Mouse (Mus musculus): Measurements from ENCODE around the gene Pym1. TPM values are rescaled to one million over a fixed set of nuclear protein-coding genes. Genes with fewer than 3 reads are reported as not detected.
A peak's percentile ranks its signal among the peaks of the same experiment; 100 is the strongest.

The Pym1 gene
- polyA plus RNA-seq, 1 experiment from 2014 or later: 63.8 TPM

- Histone ChIP-seq H3K27ac (peak overlapping the region; percentile 97), H3K27me3 (ENCODE audit: poor library complexity, severe bottlenecking) (peaks cover 34% of the 10 kb centered on the region), H3K4me3 (peak overlapping the region; percentile 85), H3K4me1 (peaks cover 45% of the 10 kb centered on the region), H3K9me3 (no peaks in the 10 kb centered on the region), H3K36me3 (replicated peaks) (peaks cover 15% of the 10 kb centered on the region)
- DNase-seq (ENCODE audit: extremely low spot score, low spot score): peak; percentile 93
- under 1% methylated on average over 37 of the region's 37 CpGs for WGBS
Observed at GRCm38 (mm10) chr10:128748252-128748864, 669 bp downstream of the Pym1 start.

- H3K9me3 ChIP-seq: no peaks in the 10 kb centered on the region
- DNase-seq (ENCODE audit: extremely low spot score, low spot score): no peak
- H3K4me3 ChIP-seq: no peak overlapping the region
- H3K27ac ChIP-seq: no peak overlapping the region
- 0 out of 2 replicates have a peak, but pooled peaks cover 4% of the 10 kb centered on the region for H3K4me1 ChIP-seq
- no peaks in the 10 kb centered on the region for H3K27me3 ChIP-seq (ENCODE audit: poor library complexity, severe bottlenecking)
- peaks cover 12% of the 10 kb centered on the region for H3K36me3 ChIP-seq (replicated peaks)
- WGBS: 81% methylated on average over 2 of the region's 2 CpGs
Observed at GRCm38 (mm10) chr10:128772895-128773294, 25.2 kb downstream of the Pym1 start.

DNA sequence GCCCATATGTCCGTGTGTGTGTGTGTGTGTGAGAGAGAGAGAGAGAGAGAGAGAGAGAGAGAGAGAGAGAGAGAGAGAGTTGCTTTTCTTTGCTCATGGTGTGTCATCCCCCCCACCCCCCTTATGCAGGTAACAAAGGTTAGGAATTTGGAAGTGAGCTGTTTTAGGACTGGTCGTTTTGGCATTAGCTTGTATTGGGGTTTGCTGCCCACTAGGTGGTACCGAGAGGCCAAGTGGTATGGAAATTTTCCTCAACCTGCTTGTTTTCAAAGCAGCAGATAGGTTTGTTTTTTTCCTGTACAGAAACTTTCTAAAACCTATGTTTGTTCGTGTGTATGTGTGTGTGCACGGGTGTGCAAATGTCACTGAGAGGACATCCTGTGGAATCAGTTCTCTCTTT is 26.0 kb downstream of the Pym1 start:
- H3K9me3 ChIP-seq: no peaks in the 10 kb centered on the region
- H3K4me3 ChIP-seq: no peak overlapping the region
- H3K27ac ChIP-seq: no peak overlapping the region
- H3K36me3 ChIP-seq (replicated peaks): peaks cover 4% of the 10 kb centered on the region
- WGBS: 26% methylated on average over 5 of the region's 5 CpGs
- H3K27me3 ChIP-seq (ENCODE audit: poor library complexity, severe bottlenecking): no peaks in the 10 kb centered on the region
- peaks cover 5% of the 10 kb centered on the region; the same call in 1 of the 2 replicates for H3K4me1 ChIP-seq
- DNase-seq (ENCODE audit: extremely low spot score, low spot score): no peak

DNA sequence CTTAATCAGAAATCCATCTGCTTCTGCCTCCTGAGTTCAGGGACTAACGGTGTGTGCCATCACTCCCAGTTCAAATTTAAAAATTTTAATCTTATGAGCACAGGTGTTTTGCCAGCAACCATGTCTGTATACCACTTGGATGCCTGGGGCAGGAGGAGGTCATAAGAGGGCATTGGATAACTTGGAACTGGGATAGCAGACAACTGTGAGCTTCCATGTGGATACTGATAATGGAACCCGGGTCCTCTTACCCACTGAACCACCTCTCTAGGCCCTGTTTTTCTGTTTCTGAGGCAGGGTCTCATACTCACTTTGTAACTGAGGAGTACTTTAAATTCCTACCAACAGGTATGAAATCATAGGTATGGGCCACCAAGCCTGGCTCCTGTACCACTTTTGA is 30.8 kb downstream of the Pym1 start:
- 85% methylated on average over 2 of the region's 2 CpGs for WGBS

DNA sequence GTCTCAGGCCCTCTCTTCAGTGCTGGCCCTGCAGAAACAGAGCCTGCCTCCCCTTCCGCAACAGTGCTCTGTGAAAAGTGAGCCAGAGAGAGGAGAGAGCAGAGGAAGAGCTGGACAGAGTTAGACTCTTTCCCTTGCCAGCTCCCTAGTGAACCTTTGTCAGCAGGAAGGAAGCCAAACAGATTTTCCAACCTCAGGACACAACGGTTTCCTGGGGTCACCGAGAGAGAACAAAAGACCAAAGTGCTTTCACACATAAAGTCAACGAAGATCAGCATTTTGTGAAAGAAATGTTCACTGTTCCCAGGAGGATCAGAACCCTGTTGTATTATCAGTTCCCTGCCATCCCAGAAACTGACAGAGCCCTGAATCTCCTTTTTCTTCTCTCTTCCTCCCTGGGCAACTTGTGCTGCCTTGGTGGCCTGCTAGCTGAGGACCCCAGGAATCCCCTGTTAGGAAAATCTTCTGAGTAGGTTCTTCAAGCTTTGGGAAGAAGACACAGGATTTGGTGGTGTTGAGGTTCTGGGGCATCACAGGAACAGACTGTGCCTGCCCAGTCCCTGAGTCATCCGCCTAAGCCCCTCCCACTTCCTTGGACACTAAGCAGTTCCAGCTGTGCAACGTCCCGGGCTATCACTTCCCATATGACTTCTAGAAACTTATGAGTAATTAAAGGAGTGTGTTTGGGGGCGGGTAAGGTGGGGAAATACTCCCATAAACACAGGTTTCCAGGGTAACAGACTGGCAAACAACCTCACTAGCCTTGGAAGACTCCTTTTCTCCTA is 31.5 kb downstream of the Pym1 start:
- Histone ChIP-seq H3K9me3 (peaks cover 10% of the 10 kb centered on the region), H3K4me3 (no peak overlapping the region), H3K27ac (peak overlapping the region; percentile 73), H3K4me1 (peaks cover 14% of the 10 kb centered on the region), H3K27me3 (ENCODE audit: poor library complexity, severe bottlenecking) (no peaks in the 10 kb centered on the region), H3K36me3 (replicated peaks) (no peaks in the 10 kb centered on the region)
- no peak for DNase-seq (ENCODE audit: extremely low spot score, low spot score)
- 39% methylated on average over 8 of the region's 8 CpGs for WGBS

More for the DNA sequence above, 30.8 kb downstream of the Pym1 start:
- no peak for DNase-seq (ENCODE audit: extremely low spot score, low spot score)
- Histone ChIP-seq H3K27ac (peak overlapping the region; percentile 73; the same call in 1 of the 2 replicates), H3K4me3 (no peak overlapping the region), H3K27me3 (ENCODE audit: poor library complexity, severe bottlenecking) (no peaks in the 10 kb centered on the region), H3K9me3 (peaks cover 3% of the 10 kb centered on the region), H3K36me3 (replicated peaks) (no peaks in the 10 kb centered on the region), H3K4me1 (peaks cover 18% of the 10 kb centered on the region)

DNA sequence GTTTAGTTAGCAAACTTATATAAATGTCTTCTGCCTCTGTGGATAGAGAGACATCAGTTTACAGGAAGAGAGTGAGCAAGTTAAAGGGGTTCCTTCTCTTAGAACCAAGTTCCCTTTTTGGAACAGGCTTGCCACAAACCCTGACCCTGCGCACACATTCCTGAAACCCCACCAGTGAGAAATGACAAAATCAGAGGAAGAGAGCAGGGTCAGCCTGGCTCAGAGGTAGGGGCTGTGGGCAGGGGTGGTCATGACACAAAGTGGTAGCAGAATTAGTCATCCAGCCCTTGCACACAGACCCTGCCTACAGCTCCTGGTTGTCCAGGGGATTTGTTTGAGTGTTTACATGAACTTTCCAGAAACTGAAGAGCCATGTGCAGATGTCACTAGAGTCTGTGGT is 32.5 kb downstream of the Pym1 start:
- H3K9me3 ChIP-seq: peaks cover 19% of the 10 kb centered on the region
- no peak overlapping the region for H3K27ac ChIP-seq
- no peaks in the 10 kb centered on the region for H3K36me3 ChIP-seq (replicated peaks)
- peaks cover 14% of the 10 kb centered on the region for H3K4me1 ChIP-seq
- 84% methylated on average over 1 of the region's 1 CpGs for WGBS
- DNase-seq (ENCODE audit: extremely low spot score, low spot score): no peak
- H3K4me3 ChIP-seq: no peak overlapping the region
- no peaks in the 10 kb centered on the region for H3K27me3 ChIP-seq (ENCODE audit: poor library complexity, severe bottlenecking)

GRCm38 (mm10) chr10:128790398-128791124 is 42.9 kb downstream of the Pym1 start, which contains the start of gene Mmp19:
Mmp19 (plus strand) TSS chr10:128790910.
- H3K27me3 ChIP-seq (ENCODE audit: poor library complexity, severe bottlenecking): no peaks in the 10 kb centered on the region
- WGBS: 74% methylated on average over 7 of the region's 7 CpGs
- H3K9me3 ChIP-seq: no peaks in the 10 kb centered on the region
- no peak within 1 kb of the TSS for H3K27ac ChIP-seq
- no peak for DNase-seq (ENCODE audit: extremely low spot score, low spot score)
- H3K36me3 ChIP-seq (replicated peaks): no peaks in the 10 kb centered on the region
- H3K4me1 ChIP-seq: no peaks in the 10 kb centered on the region
- no peak within 1 kb of the TSS for H3K4me3 ChIP-seq

GRCm38 (mm10) chr10:128792041-128792440 is 44.4 kb downstream of the Pym1 start:
- H3K27ac ChIP-seq: no peak overlapping the region
- no peaks in the 10 kb centered on the region for H3K36me3 ChIP-seq (replicated peaks)
- no peaks in the 10 kb centered on the region for H3K4me1 ChIP-seq
- no peak overlapping the region for H3K4me3 ChIP-seq
- no peaks in the 10 kb centered on the region for H3K27me3 ChIP-seq (ENCODE audit: poor library complexity, severe bottlenecking)
- DNase-seq (ENCODE audit: extremely low spot score, low spot score): no peak
- no peaks in the 10 kb centered on the region for H3K9me3 ChIP-seq

DNA sequence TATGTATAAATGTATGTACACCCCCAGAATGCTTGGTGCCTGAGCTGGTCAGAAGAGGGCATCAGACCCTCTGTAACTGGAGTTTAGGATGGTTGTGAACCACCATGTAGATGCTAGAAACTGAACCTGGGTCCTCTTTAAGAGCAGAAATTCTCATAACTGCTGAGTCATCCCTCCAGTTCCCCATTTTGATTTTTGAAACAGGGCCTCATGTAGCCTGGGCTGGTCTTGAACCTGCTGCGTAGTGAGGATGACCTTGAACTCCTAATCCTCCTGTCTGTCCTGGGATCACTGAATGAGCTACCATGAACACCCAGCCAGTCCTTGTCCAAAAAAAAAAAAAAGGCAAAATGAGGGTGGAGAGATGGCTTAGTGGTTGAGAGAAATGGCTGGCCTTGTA is 45.6 kb downstream of the Pym1 start:
- Histone ChIP-seq H3K27ac (no peak overlapping the region), H3K4me1 (no peaks in the 10 kb centered on the region), H3K4me3 (no peak overlapping the region), H3K9me3 (no peaks in the 10 kb centered on the region), H3K27me3 (ENCODE audit: poor library complexity, severe bottlenecking) (no peaks in the 10 kb centered on the region), H3K36me3 (replicated peaks) (0 out of 2 replicates have a peak, but pooled peaks cover 3% of the 10 kb centered on the region)
- DNase-seq (ENCODE audit: extremely low spot score, low spot score): no peak
- WGBS: 100% methylated on average over 1 of the region's 1 CpGs

DNA sequence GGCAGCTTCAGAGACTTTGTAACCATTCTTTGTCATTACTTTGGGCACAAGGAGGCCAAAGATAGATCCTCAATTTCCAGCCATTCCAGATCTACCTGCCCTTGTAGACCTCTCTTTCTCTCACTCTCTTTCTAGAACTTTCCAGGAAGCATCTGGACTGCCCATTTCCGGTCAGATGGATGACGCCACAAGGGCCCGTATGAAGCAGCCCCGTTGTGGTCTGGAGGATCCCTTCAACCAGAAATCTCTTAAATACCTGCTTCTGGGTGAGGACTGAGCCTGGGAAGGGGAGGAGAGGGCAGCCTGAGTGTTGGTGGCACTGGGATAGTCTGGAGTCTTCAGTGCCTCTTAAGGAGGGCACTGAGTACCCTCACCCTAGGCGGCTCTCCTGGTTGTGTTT is 46.7 kb downstream of the Pym1 start:
- H3K4me1 ChIP-seq: no peaks in the 10 kb centered on the region

DNA sequence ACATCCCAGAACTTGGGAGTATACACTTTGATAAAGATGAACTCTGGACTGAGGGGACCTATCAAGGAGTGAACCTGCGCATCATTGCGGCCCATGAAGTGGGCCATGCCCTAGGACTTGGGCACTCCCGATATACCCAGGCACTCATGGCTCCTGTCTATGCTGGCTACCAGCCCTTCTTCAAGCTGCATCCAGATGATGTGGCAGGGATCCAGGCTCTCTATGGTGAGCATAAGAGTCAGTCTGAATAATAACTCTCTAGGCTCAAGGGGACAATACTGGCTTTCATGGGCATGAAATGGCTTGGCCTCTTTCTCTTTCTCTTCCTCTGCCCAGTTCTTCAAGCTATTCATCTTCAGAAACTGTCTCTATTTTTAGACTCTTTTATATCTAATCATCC is 47.9 kb downstream of the Pym1 start:
- Histone ChIP-seq H3K27ac (no peak overlapping the region), H3K36me3 (replicated peaks) (peaks cover 20% of the 10 kb centered on the region), H3K27me3 (ENCODE audit: poor library complexity, severe bottlenecking) (no peaks in the 10 kb centered on the region), H3K4me1 (no peaks in the 10 kb centered on the region), H3K4me3 (no peak overlapping the region), H3K9me3 (no peaks in the 10 kb centered on the region)
- no peak for DNase-seq (ENCODE audit: extremely low spot score, low spot score)
- WGBS: 98% methylated on average over 3 of the region's 3 CpGs

More for the DNA sequence above, 46.7 kb downstream of the Pym1 start:
- 89% methylated on average over 5 of the region's 5 CpGs for WGBS
- Histone ChIP-seq H3K27ac (no peak overlapping the region), H3K27me3 (ENCODE audit: poor library complexity, severe bottlenecking) (no peaks in the 10 kb centered on the region), H3K9me3 (no peaks in the 10 kb centered on the region), H3K4me3 (no peak overlapping the region), H3K36me3 (replicated peaks) (0 out of 2 replicates have a peak, but pooled peaks cover 10% of the 10 kb centered on the region)
- DNase-seq (ENCODE audit: extremely low spot score, low spot score): no peak

DNA sequence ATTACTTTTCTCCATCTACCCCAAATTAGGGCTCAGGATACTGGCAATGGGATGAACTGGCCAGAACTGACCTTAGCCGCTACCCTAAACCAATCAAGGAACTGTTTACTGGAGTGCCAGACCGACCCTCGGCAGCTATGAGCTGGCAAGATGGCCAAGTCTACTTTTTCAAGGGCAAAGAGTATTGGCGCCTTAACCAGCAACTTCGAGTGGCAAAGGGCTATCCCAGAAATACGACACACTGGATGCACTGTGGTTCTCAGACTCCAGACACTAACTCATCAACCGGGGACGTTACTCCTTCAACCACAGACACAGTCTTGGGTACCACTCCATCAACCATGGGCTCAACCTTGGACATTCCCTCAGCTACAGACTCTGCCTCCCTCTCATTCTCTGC is 51.0 kb downstream of the Pym1 start:
- no peak for DNase-seq (ENCODE audit: extremely low spot score, low spot score)
- H3K27ac ChIP-seq: no peak overlapping the region
- WGBS: 90% methylated on average over 8 of the region's 8 CpGs
- peaks cover 37% of the 10 kb centered on the region for H3K36me3 ChIP-seq (replicated peaks)
- H3K4me3 ChIP-seq: no peak overlapping the region
- no peaks in the 10 kb centered on the region for H3K9me3 ChIP-seq
- H3K4me1 ChIP-seq: peaks cover 17% of the 10 kb centered on the region
- H3K27me3 ChIP-seq (ENCODE audit: poor library complexity, severe bottlenecking): no peaks in the 10 kb centered on the region

All from forebrain, embryonic 10.5 days (tissue).